Mouse (Mus musculus) neural tube, embryonic 11.5 days (tissue): ENCODE measurements around the gene Clca3a2. TPM values are rescaled to one million over a fixed set of nuclear protein-coding genes. Genes with fewer than 3 reads are reported as not detected.
"Not testable (repeated sequence)": the region's sequence is repeated elsewhere in the genome, so short reads cannot be mapped to it uniquely, and the experiment has no call there.

Source experiments
- ATAC-seq: fragments of 200-750 bp; cut with Nextera tagmentation; 2 replicates; pipeline ENCODE4 v1.8.0; 2017; ENCODE audit warnings: moderate number of reproducible peaks, mild to moderate bottlenecking, moderate TSS enrichment, moderate library complexity; ENCODE audit not compliant: insufficient read depth, low FRiP score, low TSS enrichment
- DNase-seq: peaks from one replicate; pipeline ENCODE4 v3.0.0-alpha.2; 2015; ENCODE audit warnings: low spot score
- H3K27ac ChIP-seq: fragments of 300-500 bp; sonication (generic); 2 replicates; pipeline ENCODE4 v1.5.1; 2014; ENCODE audit warnings: low read depth, mild to moderate bottlenecking, low read length
- H3K27me3 ChIP-seq: fragments of 300-500 bp; sonication (generic); 2 replicates; pipeline ENCODE4 v1.6.1; 2014; ENCODE audit warnings: mild to moderate bottlenecking, low read length, mixed read lengths; ENCODE audit not compliant: control insufficient read depth, insufficient read depth
- H3K36me3 ChIP-seq: fragments of 300-500 bp; sonication (generic); 2 replicates; pipeline ENCODE4 v1.6.1; 2014; ENCODE audit warnings: mild to moderate bottlenecking, low read length, moderate library complexity, mixed read lengths; ENCODE audit not compliant: control insufficient read depth, insufficient read depth
- H3K4me1 ChIP-seq: fragments of 300-500 bp; sonication (generic); 2 replicates; pipeline ENCODE4 v1.6.1; 2014; ENCODE audit warnings: low read length, mixed read lengths; ENCODE audit not compliant: control insufficient read depth, insufficient read depth
- H3K4me2 ChIP-seq: fragments of 300-500 bp; sonication (generic); 2 replicates; pipeline ENCODE4 v1.6.1; 2014; ENCODE audit warnings: low read depth, mild to moderate bottlenecking, moderate library complexity
- H3K4me3 ChIP-seq: fragments of 300-500 bp; sonication (generic); 2 replicates; pipeline ENCODE4 v1.5.1; 2014; ENCODE audit warnings: low read depth, low read length
- H3K9ac ChIP-seq: fragments of 300-500 bp; sonication (generic); 2 replicates; pipeline ENCODE4 v1.6.1; 2014; ENCODE audit warnings: mild to moderate bottlenecking, low read length
- H3K9me3 ChIP-seq: fragments of 300-500 bp; sonication (generic); 2 replicates; pipeline ENCODE4 v1.6.1; 2016; ENCODE audit warnings: low read length; ENCODE audit not compliant: control insufficient read depth
- WGBS: fragments of 180-500 bp; shearing (Covaris S2); extraction: QIAGEN DNeasy Blood & Tissue Kit; methylation state at CpG from one replicate; pipeline ENCODE4 v1.1.7; 2014; 5-methylcytosine and 5-hydroxymethylcytosine counted together
- polyA plus RNA-seq: library from polyadenylated mRNA; unstranded; fragments of >200 nt; fragmentation: Nextera tagmentation; extraction: Ambion mirVana; gene quantifications from 2 replicates; pipeline ENCODE4 v1.2.1, GENCODE M21; 2014

Clca3a2 gene
- polyA plus RNA-seq, 1 experiment from 2014 or later: not detected

DNA sequence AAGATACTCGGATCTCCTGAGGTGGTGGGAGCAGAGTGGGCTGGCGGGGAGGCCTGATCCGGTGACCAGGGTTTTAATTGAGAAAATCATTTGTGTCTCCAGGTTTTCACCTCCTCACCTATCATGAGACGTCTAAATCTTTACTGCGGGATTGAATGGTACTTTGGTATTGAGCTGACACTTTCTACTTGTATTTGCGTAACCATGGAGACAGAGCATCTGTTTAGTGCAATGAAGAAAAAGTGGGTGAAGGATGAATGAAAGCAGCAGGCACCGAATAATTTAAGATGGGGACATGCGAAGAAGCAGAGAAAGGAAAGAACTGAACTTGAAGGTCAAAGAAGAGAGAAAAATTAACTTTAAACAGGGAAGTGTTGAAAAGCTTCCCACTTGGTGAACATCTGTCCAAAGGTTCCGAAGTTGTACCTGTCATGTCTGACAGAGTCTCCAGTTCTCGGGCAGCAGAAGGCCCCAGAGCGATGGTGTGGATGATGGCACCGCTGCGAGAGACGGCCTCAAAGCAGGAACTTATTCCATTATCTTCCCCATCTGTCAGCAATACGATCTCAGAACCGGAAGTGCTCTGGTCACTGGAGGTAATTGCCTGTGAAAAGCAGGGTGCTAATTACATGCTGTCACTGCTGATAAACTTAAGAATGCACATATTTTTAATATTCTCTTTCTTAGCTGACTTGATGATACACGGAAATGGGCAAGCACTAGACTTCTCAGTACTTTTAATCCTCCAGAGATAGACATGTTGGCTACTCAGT, 11.0 kb downstream of the Clca3a2 start:
- H3K9ac ChIP-seq, DNase-seq, H3K4me2 ChIP-seq, H3K27ac ChIP-seq, H3K36me3 ChIP-seq, H3K27me3 ChIP-seq, H3K9me3 ChIP-seq, H3K4me1 ChIP-seq, H3K4me3 ChIP-seq: not testable (repeated sequence)
- 69% methylated on average over 14 of the region's 17 CpGs for WGBS
- ATAC-seq: peak; percentile 29; the same call in 1 of the 2 replicates

DNA sequence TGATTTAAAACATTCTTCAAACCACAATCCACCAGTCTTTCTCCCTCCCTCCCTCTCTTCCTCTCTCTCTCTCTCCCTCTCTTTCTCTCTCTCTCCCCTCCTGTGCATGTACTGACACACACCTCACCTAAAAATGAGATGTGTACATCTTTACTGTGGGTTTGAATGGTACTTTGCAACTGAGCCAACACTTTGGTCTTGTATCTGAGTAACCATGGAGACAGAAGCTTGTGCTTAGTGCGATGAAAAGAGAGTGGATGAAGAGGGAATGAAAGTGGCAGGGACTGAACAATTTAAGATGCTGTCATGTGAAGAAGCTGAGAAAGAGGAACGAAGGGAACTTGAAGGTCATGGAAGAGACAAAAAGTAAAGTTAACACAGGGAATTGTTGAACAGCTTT, 12.7 kb downstream of the Clca3a2 start:
- not testable (repeated sequence) for H3K9ac ChIP-seq, ATAC-seq, H3K9me3 ChIP-seq, H3K36me3 ChIP-seq, H3K4me2 ChIP-seq, H3K27ac ChIP-seq, H3K27me3 ChIP-seq, H3K4me3 ChIP-seq, H3K4me1 ChIP-seq, DNase-seq
- 83% methylated on average over 2 of the region's 2 CpGs for WGBS

DNA sequence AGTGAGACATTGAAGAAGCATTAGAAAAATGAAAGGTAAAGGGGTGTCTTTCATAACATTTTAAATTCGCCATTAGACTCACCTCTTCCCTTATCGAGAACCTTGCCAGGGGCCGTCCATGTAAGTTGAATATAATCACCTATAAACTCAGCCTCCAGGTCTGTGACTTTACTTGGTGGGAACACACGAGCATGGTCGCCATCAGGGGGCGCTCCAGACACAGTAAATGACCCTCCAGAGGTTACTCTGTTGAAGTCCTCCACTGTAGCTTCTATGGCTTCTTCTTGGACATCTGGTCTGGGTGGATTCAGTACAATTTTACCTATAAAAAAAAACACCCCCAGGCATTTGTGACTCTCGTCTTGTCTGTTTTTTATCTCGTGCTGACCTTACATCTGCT, 17.4 kb downstream of the Clca3a2 start:
- DNase-seq: peak; percentile 41
- H3K4me2 ChIP-seq: no peak overlapping the region
- H3K36me3 ChIP-seq: no peaks in the 10 kb centered on the region
- no peak overlapping the region for H3K9ac ChIP-seq
- ATAC-seq: peak; percentile 50; the same call in 1 of the 2 replicates
- H3K4me3 ChIP-seq: no peak overlapping the region
- H3K9me3 ChIP-seq: no peaks in the 10 kb centered on the region
- WGBS: 34% methylated on average over 8 of the region's 8 CpGs
- H3K27me3 ChIP-seq: no peaks in the 10 kb centered on the region
- H3K27ac ChIP-seq: no peak overlapping the region
- H3K4me1 ChIP-seq: no peaks in the 10 kb centered on the region

DNA sequence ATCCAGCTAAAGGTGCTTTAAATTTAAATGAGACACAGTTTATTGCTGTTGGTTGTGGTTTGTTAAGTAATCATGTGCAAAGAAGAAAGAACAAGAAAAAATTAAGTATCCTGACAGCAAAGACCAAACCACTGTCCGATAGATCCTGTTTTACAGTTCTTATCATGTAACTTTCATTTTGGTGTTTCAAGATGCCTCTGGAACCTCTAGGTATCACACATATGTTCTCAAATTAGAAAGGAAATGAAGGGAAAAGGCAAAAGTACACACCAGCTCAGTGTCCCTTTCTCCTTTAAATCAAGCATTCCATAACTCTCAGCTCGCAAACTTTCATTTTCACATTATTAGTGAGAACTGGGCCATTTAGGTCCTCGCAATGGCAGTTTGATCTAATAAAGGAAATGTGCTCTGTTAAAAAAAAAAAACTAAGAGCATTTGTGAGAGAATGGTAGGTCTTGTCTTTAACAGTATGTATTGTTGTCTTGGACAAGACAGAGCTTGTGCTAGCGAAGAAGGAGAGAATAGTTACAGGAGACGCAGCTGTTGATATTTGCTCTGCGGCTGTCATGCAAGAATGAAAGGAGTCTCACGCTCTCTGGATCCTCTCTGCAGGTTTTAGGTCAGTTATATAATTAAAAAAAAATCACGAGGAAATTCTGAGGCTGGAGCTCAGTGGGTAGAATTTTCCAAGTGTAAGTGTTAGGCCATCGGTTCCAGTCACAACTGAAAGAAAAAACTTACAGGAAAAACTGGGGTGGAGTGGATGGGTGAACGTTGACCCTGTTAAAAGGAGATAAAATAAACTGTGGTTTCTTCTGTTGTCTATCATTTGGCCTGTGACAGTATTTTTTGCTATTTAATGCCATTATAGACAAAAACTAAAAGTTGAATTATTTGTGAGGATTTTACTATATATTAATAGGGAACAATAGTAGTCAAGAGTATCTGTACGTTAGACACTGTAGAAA, 33.8 kb downstream of the Clca3a2 start:
- H3K9me3 ChIP-seq: no peaks in the 10 kb centered on the region
- H3K4me2 ChIP-seq: no peak overlapping the region
- no peak overlapping the region for H3K4me3 ChIP-seq
- DNase-seq (no peak), ATAC-seq (no peak)
- no peaks in the 10 kb centered on the region for H3K4me1 ChIP-seq
- H3K36me3 ChIP-seq: no peaks in the 10 kb centered on the region
- H3K27me3 ChIP-seq: no peaks in the 10 kb centered on the region
- H3K27ac ChIP-seq: no peak overlapping the region
- WGBS: 86% methylated on average over 11 of the region's 11 CpGs
- no peak overlapping the region for H3K9ac ChIP-seq

DNA sequence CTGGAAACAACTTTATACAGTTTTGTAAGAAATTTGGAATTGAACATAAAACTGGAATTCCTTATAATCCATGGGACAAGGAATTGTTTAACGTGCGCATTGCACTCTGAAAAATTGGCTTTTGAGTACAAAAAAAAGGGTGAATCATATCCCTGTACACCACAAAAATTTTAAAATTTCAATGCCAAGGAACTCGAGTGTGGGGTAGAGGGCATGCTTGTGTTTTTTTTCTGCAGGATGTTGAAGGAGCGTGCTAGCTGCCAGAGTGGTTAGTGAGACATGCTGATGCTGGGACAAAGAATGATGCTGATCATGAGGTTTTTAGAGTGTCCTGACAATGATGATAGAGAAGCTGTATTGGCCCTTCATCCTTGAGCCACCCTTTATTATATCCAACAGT, 54.1 kb downstream of the Clca3a2 start:
- H3K27ac ChIP-seq: no peak overlapping the region
- H3K9ac ChIP-seq: no peak overlapping the region
- ATAC-seq (no peak), DNase-seq (no peak)
- H3K4me2 ChIP-seq: no peak overlapping the region
- H3K27me3 ChIP-seq: no peaks in the 10 kb centered on the region
- 87% methylated on average over 4 of the region's 4 CpGs for WGBS
- H3K4me1 ChIP-seq: no peaks in the 10 kb centered on the region
- no peaks in the 10 kb centered on the region for H3K36me3 ChIP-seq
- H3K4me3 ChIP-seq: no peak overlapping the region
- no peaks in the 10 kb centered on the region for H3K9me3 ChIP-seq

DNA sequence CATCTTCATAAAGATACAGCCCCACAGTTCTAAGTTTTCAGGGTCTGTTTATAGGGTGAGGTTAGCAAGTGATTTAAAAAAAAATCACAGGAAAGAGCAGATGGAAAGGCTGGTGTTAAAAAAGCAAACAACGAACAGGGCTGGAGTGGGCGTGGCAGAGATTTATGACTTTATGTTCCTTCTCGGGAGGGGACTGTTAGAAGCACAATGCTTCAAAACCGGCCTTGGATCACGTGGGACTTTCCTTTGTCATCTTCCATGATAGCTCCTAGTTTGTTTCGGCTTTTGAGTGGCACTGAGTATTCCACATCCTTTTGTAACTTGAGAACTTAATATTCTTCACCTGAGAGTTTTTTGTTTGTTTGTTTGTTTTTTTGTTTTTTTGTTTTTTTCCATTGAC, 57.8 kb downstream of the Clca3a2 start:
- 15% methylated on average over 6 of the region's 6 CpGs for WGBS
- no peak overlapping the region for H3K4me2 ChIP-seq
- H3K4me3 ChIP-seq: no peak overlapping the region
- H3K9me3 ChIP-seq: no peaks in the 10 kb centered on the region
- no peaks in the 10 kb centered on the region for H3K4me1 ChIP-seq
- DNase-seq (no peak), ATAC-seq (no peak; the same call in 1 of the 2 replicates)
- no peak overlapping the region for H3K9ac ChIP-seq
- no peak overlapping the region for H3K27ac ChIP-seq
- no peaks in the 10 kb centered on the region for H3K36me3 ChIP-seq
- no peaks in the 10 kb centered on the region for H3K27me3 ChIP-seq

DNA sequence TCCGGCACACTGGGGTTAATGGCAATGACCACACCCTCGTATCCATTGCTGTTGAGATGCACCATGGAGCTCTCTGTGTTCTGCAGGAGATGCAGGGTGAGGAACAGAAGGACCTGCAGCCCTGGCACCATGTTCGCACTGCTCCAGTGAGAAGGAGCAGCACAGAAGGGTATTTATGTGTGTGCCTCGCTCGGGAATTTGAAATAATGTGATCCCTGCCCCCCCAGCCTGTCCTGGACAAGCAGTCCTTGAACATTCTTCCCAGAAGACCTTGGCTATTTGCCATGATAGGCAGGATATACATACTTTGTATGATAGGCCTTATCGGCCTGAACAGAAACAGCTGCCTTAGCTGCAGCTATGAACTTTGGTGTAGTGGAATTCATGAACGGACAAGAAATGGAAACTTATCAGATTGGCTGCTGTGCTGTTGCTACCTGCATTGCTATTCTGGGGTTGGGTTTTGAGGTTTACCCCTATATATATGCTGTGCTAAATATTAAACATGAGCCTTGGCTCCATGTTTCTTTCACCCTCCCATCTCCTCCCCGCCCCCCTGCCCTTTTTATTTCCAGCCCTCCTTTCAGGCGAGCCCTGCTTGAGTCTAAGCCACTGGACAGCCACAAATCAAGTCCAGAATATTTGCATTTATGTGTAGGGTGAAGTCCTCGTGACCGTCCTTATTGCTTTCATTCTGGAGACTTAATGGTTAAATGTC, 58.5 kb downstream of the Clca3a2 start, which contains the start of gene Clca3a1:
Gene Clca3a1, minus strand, starts transcription at position 386 of the 718 bp plus-strand sequence.
- 70% methylated on average over 10 of the region's 11 CpGs for WGBS
- ATAC-seq (no peak; the same call in 1 of the 2 replicates), DNase-seq (no peak)
- Histone ChIP-seq H3K9me3 (no peaks in the 10 kb centered on the region), H3K4me1 (no peaks in the 10 kb centered on the region), H3K4me3 (no peak within 1 kb of the TSS), H3K27ac (no peak within 1 kb of the TSS), H3K4me2 (no peak within 1 kb of the TSS), H3K9ac (no peak within 1 kb of the TSS), H3K36me3 (no peaks in the 10 kb centered on the region), H3K27me3 (no peaks in the 10 kb centered on the region)

DNA sequence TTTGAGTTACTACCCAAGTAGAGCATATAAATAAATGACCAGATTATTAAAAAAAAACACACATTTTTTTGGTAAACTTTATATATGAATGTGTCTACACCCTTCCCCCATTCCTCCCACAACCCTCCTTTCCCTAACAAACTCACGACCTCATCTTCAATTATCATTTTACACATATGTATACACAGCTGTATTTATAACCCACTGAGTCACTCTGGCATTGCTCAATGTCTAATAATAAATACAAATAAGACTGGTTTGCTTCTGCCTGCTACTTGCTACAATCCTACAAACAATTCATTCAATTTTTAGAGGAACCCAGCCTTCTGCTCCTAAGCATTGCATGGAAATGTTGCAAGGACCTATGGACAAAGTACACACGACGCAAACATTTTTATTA, 59.6 kb downstream of the Clca3a2 start:
- ATAC-seq (no peak), DNase-seq (no peak)
- WGBS: 90% methylated on average over 3 of the region's 3 CpGs
- Histone ChIP-seq H3K27me3 (no peaks in the 10 kb centered on the region), H3K4me1 (no peaks in the 10 kb centered on the region), H3K27ac (no peak overlapping the region), H3K9ac (no peak overlapping the region), H3K4me3 (no peak overlapping the region), H3K4me2 (no peak overlapping the region), H3K36me3 (no peaks in the 10 kb centered on the region), H3K9me3 (no peaks in the 10 kb centered on the region)
